Mouse (Mus musculus): ENCODE measurements around the gene Paqr6. TPM values are rescaled to one million over a fixed set of nuclear protein-coding genes. Genes with fewer than 3 reads are reported as not detected.

Gene Paqr6
- total RNA-seq, 1 experiment: 1.6 TPM

DNA sequence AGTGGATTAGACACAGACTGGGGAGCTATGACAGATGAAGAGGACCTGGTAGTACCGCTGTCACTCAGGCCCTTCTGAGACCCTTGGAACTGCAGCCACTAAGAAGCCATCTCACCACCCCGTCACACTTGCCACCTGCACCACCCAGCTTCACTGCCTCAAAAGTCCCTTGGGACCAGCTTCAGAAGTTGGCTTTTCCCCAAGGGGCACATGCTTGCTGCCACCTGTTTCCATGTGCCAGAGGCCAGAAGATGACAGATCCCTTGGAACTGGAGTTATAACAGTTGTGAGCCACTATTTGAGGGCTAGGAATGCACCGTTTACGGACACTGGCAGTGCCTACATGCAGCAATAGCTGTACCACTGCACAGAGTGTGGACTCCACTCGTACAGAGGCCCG, 30.9 kb downstream of the Paqr6 start:
- H3K4me3 ChIP-seq (ENCODE audit: insufficient read depth in 1 of 2, low read depth in 1 of 2, low read length in 2 of 2, poor library complexity in 1 of 2, severe bottlenecking in 1 of 2): no peak overlapping the region
- peaks cover 25% of the 10 kb centered on the region; the same call in 1 of the 2 replicates for H3K36me3 ChIP-seq (ENCODE audit: control insufficient read depth, insufficient read depth, low read length, poor library complexity, severe bottlenecking)
- H3K27ac ChIP-seq (ENCODE audit: insufficient read depth, low read depth, low read length, poor library complexity, severe bottlenecking): no peak overlapping the region
- TF ChIP-seq MAFK (IDR thresholded peaks at IDR 0.05; ENCODE audit: insufficient read depth, low read depth, low read length) (no peak), ZC3H11A (IDR thresholded peaks at IDR 0.05; ENCODE audit: borderline replicate concordance, low read depth, low read length) (no peak), CHD2 (IDR thresholded peaks at IDR 0.05; ENCODE audit: low read depth, low read length) (no peak), HCFC1 (IDR thresholded peaks at IDR 0.05; ENCODE audit: borderline replicate concordance, insufficient read depth, low read length) (no peak), ZNF384 (IDR thresholded peaks at IDR 0.05; ENCODE audit: low read depth, low read length) (no peak)
- DNase-seq (ENCODE audit: low read depth, low spot score): no peak
- H3K4me1 ChIP-seq (ENCODE audit: control insufficient read depth in 2 of 2, insufficient read depth in 2 of 2, low read length in 2 of 2, poor library complexity in 1 of 2): peaks cover 0 to 2% of the 10 kb centered on the region in 2 experiments; a peak in 1 of 4 replicates
- no peaks in the 10 kb centered on the region for H3K9me3 ChIP-seq (ENCODE audit: control insufficient read depth, insufficient read depth, low read depth, low read length)
- in situ Hi-C loops (cut with MboI; ENCODE audit: low sequenced_read_pairs in 2 of 2, unreplicated experiment in 2 of 2): no loop called here
- H3K9ac ChIP-seq (ENCODE audit: insufficient read depth, low read depth, low read length, poor library complexity, severe bottlenecking): no peak overlapping the region

GRCm38 (mm10) chr3:88395742-88396141, 31.4 kb downstream of the Paqr6 start:
- Histone ChIP-seq H3K27ac (ENCODE audit: insufficient read depth, low read depth, low read length, poor library complexity, severe bottlenecking) (no peak overlapping the region), H3K4me1 (ENCODE audit: control insufficient read depth in 2 of 2, insufficient read depth in 2 of 2, low read length in 2 of 2, poor library complexity in 1 of 2) (peaks cover 0 to 2% of the 10 kb centered on the region in 2 experiments; a peak in 1 of 4 replicates), H3K4me3 (ENCODE audit: insufficient read depth in 1 of 2, low read depth in 1 of 2, low read length in 2 of 2, poor library complexity in 1 of 2, severe bottlenecking in 1 of 2) (no peak overlapping the region), H3K9me3 (ENCODE audit: control insufficient read depth, insufficient read depth, low read depth, low read length) (no peaks in the 10 kb centered on the region), H3K9ac (ENCODE audit: insufficient read depth, low read depth, low read length, poor library complexity, severe bottlenecking) (no peak overlapping the region), H3K36me3 (ENCODE audit: control insufficient read depth, insufficient read depth, low read length, poor library complexity, severe bottlenecking) (peaks cover 25% of the 10 kb centered on the region; the same call in 1 of the 2 replicates)
- TF ChIP-seq CHD2 (IDR thresholded peaks at IDR 0.05; ENCODE audit: low read depth, low read length) (no peak), ZC3H11A (IDR thresholded peaks at IDR 0.05; ENCODE audit: borderline replicate concordance, low read depth, low read length) (no peak), ZNF384 (IDR thresholded peaks at IDR 0.05; ENCODE audit: low read depth, low read length) (no peak), HCFC1 (IDR thresholded peaks at IDR 0.05; ENCODE audit: borderline replicate concordance, insufficient read depth, low read length) (no peak), MAFK (IDR thresholded peaks at IDR 0.05; ENCODE audit: insufficient read depth, low read depth, low read length) (no peak)
- in situ Hi-C loops (cut with MboI; ENCODE audit: low sequenced_read_pairs in 2 of 2, unreplicated experiment in 2 of 2): no loop called here
- DNase-seq (ENCODE audit: low read depth, low spot score): no peak

DNA sequence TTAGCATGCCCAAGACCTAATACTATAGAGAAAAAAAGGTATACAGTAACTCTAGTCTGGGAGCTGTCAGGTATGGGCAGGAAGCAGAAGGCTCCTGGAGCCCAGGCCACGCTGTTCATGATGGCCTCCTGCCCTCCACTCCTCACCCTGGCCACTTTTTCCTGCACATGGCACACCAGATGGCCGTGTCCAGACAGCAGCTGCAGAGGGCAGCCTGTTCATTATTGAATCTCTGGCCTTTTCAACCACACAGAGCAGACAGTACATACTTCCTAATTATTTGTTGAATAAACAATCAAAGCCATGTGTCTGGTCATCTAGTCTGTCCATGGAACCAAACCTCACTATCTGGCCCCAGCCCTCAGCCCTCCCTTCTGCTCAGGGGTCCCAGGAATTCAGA, 34.3 kb downstream of the Paqr6 start:
- no peak for DNase-seq (ENCODE audit: low read depth, low spot score)
- no peak overlapping the region for H3K27ac ChIP-seq (ENCODE audit: insufficient read depth, low read depth, low read length, poor library complexity, severe bottlenecking)
- H3K9ac ChIP-seq (ENCODE audit: insufficient read depth, low read depth, low read length, poor library complexity, severe bottlenecking): no peak overlapping the region
- no peaks in the 10 kb centered on the region for H3K9me3 ChIP-seq (ENCODE audit: control insufficient read depth, insufficient read depth, low read depth, low read length)
- in situ Hi-C loops (cut with MboI; ENCODE audit: low sequenced_read_pairs in 2 of 2, unreplicated experiment in 2 of 2): no loop called here
- H3K4me1 ChIP-seq (ENCODE audit: control insufficient read depth in 2 of 2, insufficient read depth in 2 of 2, low read length in 2 of 2, poor library complexity in 1 of 2): peaks cover 0 to 4% of the 10 kb centered on the region in 2 experiments; a peak in 1 of 4 replicates
- H3K36me3 ChIP-seq (ENCODE audit: control insufficient read depth, insufficient read depth, low read length, poor library complexity, severe bottlenecking): peaks cover 31% of the 10 kb centered on the region; the same call in 1 of the 2 replicates
- no peak for TF ChIP-seq HCFC1 (IDR thresholded peaks at IDR 0.05; ENCODE audit: borderline replicate concordance, insufficient read depth, low read length)
- TF ChIP-seq MAFK (IDR thresholded peaks at IDR 0.05; ENCODE audit: insufficient read depth, low read depth, low read length): no peak
- no peak for TF ChIP-seq CHD2 (IDR thresholded peaks at IDR 0.05; ENCODE audit: low read depth, low read length)
- no peak for TF ChIP-seq ZNF384 (IDR thresholded peaks at IDR 0.05; ENCODE audit: low read depth, low read length)
- TF ChIP-seq ZC3H11A (IDR thresholded peaks at IDR 0.05; ENCODE audit: borderline replicate concordance, low read depth, low read length): no peak
- H3K4me3 ChIP-seq (ENCODE audit: insufficient read depth in 1 of 2, low read depth in 1 of 2, low read length in 2 of 2, poor library complexity in 1 of 2, severe bottlenecking in 1 of 2): no peak overlapping the region

DNA sequence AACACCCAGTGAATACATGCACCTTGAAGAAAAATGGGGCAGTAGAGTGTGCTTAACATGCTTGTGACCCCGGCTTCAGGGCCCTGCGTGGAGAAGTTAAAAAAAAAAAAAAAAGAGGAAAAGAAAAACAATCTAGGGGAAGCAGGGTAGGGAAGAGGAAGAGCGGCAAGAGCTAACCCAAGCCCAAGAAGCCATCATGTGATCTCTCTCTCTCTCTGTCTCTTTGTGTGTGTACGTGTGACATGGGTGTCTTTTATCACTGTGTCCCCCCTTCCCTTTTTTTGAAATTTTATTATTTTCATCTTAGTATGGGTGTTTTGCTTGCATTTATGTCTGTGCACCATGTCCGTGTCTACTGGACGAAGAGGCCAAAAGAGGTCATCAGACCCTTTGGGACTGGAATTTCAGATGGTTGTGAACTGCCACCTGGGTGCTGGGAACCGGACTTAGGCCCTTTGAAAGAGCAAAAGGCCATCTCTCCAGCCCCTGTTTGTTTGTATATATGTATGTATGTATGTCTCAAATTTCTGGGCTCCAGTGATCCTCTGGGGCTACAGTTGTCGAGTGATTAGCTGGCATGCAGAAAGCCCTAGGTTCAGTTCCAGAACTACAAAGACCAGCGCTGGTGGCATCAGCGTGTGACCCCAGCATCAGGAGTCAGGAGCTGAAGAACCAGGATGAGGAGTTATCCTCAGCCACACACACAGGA, 39.3 kb downstream of the Paqr6 start:
- no peak for DNase-seq (ENCODE audit: low read depth, low spot score)
- Histone ChIP-seq H3K36me3 (ENCODE audit: control insufficient read depth, insufficient read depth, low read length, poor library complexity, severe bottlenecking) (peaks cover 18% of the 10 kb centered on the region; the same call in 1 of the 2 replicates), H3K9me3 (ENCODE audit: control insufficient read depth, insufficient read depth, low read depth, low read length) (no peaks in the 10 kb centered on the region), H3K4me1 (ENCODE audit: control insufficient read depth in 2 of 2, insufficient read depth in 2 of 2, low read length in 2 of 2, poor library complexity in 1 of 2) (peaks cover 2 to 4% of the 10 kb centered on the region in 2 experiments; a peak in 2 of 4 replicates), H3K9ac (ENCODE audit: insufficient read depth, low read depth, low read length, poor library complexity, severe bottlenecking) (no peak overlapping the region), H3K27ac (ENCODE audit: insufficient read depth, low read depth, low read length, poor library complexity, severe bottlenecking) (no peak overlapping the region), H3K4me3 (ENCODE audit: insufficient read depth in 1 of 2, low read depth in 1 of 2, low read length in 2 of 2, poor library complexity in 1 of 2, severe bottlenecking in 1 of 2) (no peak overlapping the region)
- in situ Hi-C loops (cut with MboI; ENCODE audit: low sequenced_read_pairs in 2 of 2, unreplicated experiment in 2 of 2): loop anchor here in 1 of 2 experiments (10.0 kb wide), 1 partner anchor 71 kb away; no protein-coding TSS in a partner anchor
- TF ChIP-seq HCFC1 (IDR thresholded peaks at IDR 0.05; ENCODE audit: borderline replicate concordance, insufficient read depth, low read length): no peak
- TF ChIP-seq ZNF384 (IDR thresholded peaks at IDR 0.05; ENCODE audit: low read depth, low read length): no peak
- no peak for TF ChIP-seq CHD2 (IDR thresholded peaks at IDR 0.05; ENCODE audit: low read depth, low read length)
- TF ChIP-seq ZC3H11A (IDR thresholded peaks at IDR 0.05; ENCODE audit: borderline replicate concordance, low read depth, low read length): no peak
- TF ChIP-seq MAFK (IDR thresholded peaks at IDR 0.05; ENCODE audit: insufficient read depth, low read depth, low read length): no peak

Data from ES-E14 (cell line).